Mouse (Mus musculus) olfactory bulb, adult 2 months (tissue): ENCODE data around the gene Rab1b.

Source experiments
- CTCF ChIP-seq: fragments of 200-500 bp; IDR thresholded peaks from 2 replicates; pipeline ENCODE4 v1.5.1; 2012; ENCODE audit warnings: low read depth, mild to moderate bottlenecking, low read length, moderate library complexity; ENCODE audit not compliant: insufficient read depth
- POLR2A ChIP-seq: fragments of 200-500 bp; IDR thresholded peaks from 2 replicates; pipeline ENCODE4 v1.6.1; 2012; ENCODE audit warnings: mild to moderate bottlenecking, low read depth, low read length, moderate library complexity; ENCODE audit not compliant: insufficient read depth

- no peak for TF ChIP-seq CTCF
- TF ChIP-seq POLR2A, result peak; percentile 64; the same call in 1 of the 2 replicates
Measured at GRCm38 (mm10) chr19:5106731-5107191, at the start of gene Rab1b.
